Mouse (Mus musculus): ENCODE measurements around the gene Cdc42. TPM values are rescaled to one million over a fixed set of nuclear protein-coding genes. Genes with fewer than 3 reads are reported as not detected.
A peak's percentile ranks its signal among the peaks of the same experiment; 100 is the strongest.

Gene Cdc42
- 375 and 390 TPM in 2 replicates for polyA plus RNA-seq (2012; rRNA removed)

DNA sequence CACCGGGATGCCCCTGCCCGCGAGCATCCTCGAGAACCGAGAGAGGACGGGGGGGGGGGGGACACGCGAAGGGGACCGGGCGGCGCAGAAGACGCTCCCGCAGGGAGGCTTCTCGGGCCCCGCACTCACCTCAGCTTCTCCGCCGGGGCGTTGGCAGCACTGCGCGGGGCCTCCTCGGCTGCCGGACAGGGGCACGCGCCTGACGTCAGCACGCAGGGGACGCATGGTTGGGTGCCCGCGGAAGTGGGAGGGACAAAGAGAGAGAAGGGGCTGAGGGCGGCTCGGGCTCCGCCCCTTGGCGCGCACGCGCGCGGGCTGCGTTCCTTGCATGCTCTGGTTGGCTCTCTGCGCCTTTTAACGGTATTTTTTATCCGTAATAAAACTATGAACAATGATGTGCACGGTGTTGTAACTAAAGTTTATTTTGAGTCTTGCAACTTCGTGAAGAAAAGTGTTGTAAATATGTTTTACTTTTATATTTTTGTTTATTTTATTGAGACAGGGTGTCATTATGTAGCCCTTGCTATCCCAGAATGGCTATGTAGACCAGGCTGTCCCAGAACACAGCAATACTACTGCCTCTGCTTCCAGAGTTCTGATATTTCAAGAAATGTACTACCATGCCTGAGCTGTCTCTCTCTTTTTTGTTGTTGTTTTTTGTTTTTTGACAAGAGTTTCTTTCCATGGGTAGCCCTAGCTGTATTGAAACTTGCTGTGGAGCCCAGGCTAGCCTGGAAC, at the start of gene Cdc42:
Gene Cdc42, minus strand, starts transcription at position 204 of the 738 bp plus-strand sequence.
- DNase-seq: peak; percentile 98 to 99
- WGBS: under 1% methylated on average over 43 of the region's 44 CpGs
- no peaks in the 10 kb centered on the region for H3K27me3 ChIP-seq (ENCODE audit: control insufficient read depth, insufficient read depth, low read length)
- peaks cover 4% of the 10 kb centered on the region; the same call in 1 of the 2 replicates for H3K4me1 ChIP-seq (ENCODE audit: control insufficient read depth, insufficient read depth, low read length)
- H3K27ac ChIP-seq (ENCODE audit: insufficient read depth, low read length): peak within 1 kb of the TSS; percentile 79
- peak within 1 kb of the TSS; percentile 58 for H3K4me3 ChIP-seq (replicated peaks; ENCODE audit: insufficient read depth, low read depth, low read length)
- TF ChIP-seq CTCF (IDR thresholded peaks at IDR 0.05; ENCODE audit: borderline replicate concordance, insufficient read depth, low read depth, low read length) (no peak), POLR2A (IDR thresholded peaks at IDR 0.05; ENCODE audit: borderline replicate concordance, insufficient read depth, low read length) (peak; percentile 86)

DNA sequence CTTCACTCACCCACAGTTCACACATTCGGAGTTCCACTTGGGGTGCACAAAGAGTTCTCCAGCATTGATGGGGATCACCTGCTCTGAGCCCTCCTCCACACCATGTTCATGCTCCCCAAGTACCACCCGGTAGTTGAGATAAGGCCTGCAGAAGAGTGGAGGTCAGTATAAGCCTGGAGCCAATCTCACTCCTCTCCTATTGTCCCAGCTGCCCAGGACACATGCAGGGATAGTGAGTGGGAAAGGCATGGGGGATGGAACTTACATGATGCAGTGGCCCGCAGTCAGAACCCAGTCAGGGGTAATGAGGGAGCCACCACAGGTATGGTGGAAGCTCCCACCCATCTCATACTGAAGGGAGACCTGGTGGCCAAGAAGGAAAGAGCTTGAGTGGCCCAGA, 48.1 kb upstream of the Cdc42 start:
- Histone ChIP-seq H3K4me3 (replicated peaks; ENCODE audit: insufficient read depth, low read depth, low read length) (no peak overlapping the region), H3K27me3 (ENCODE audit: control insufficient read depth, insufficient read depth, low read length) (no peaks in the 10 kb centered on the region), H3K27ac (ENCODE audit: insufficient read depth, low read length) (no peak overlapping the region), H3K4me1 (ENCODE audit: control insufficient read depth, insufficient read depth, low read length) (no peaks in the 10 kb centered on the region)
- no peak for DNase-seq
- WGBS: 93% methylated on average over 3 of the region's 3 CpGs
- TF ChIP-seq CTCF (IDR thresholded peaks at IDR 0.05; ENCODE audit: borderline replicate concordance, insufficient read depth, low read depth, low read length): no peak
- no peak for TF ChIP-seq POLR2A (IDR thresholded peaks at IDR 0.05; ENCODE audit: borderline replicate concordance, insufficient read depth, low read length)

DNA sequence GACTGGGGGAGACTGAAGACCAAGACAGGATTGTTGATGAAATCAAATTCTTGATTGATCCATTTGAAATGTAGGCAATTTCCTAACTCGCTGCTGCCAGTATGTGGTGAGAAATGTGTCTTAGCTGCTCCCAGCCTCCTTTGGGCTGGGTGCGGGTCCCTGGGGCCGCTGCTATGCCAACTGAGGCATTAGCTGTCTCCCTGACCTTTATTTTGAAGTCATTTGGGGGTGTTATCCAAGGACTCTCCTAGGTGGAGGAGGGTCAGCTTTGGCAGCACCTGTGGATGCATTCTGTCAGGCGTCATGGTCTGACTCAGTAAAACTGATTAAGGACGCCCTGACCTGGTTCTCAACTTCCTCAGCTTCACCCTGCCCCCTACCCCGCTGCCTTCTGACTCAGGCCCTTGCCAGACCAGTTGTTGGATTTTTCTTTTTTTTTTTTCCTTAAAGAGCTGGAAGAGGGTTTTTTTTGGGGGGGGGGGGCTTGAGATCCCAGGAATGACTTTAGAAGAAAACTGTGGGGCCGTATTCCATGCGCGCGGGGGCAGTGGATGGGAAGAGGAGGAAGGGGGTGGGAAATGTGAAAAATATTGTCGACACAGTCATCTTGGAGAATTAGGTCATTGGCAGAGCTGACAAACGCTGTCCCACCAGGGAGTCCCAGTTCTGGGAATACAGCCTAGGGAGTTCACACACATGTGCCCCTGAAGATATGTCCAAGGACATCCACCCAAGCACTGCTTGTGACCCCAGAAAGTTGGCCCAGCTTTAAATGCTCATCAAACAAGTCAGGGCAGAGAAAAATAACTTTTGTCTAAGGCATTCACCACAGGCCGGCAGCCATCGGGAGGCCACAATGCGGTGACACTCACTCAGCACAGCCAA, 39.4 kb upstream of the Cdc42 start:
- DNase-seq: peak; percentile 78 to 87
- no peak for TF ChIP-seq CTCF (IDR thresholded peaks at IDR 0.05; ENCODE audit: borderline replicate concordance, insufficient read depth, low read depth, low read length)
- TF ChIP-seq POLR2A (IDR thresholded peaks at IDR 0.05; ENCODE audit: borderline replicate concordance, insufficient read depth, low read length): no peak

DNA sequence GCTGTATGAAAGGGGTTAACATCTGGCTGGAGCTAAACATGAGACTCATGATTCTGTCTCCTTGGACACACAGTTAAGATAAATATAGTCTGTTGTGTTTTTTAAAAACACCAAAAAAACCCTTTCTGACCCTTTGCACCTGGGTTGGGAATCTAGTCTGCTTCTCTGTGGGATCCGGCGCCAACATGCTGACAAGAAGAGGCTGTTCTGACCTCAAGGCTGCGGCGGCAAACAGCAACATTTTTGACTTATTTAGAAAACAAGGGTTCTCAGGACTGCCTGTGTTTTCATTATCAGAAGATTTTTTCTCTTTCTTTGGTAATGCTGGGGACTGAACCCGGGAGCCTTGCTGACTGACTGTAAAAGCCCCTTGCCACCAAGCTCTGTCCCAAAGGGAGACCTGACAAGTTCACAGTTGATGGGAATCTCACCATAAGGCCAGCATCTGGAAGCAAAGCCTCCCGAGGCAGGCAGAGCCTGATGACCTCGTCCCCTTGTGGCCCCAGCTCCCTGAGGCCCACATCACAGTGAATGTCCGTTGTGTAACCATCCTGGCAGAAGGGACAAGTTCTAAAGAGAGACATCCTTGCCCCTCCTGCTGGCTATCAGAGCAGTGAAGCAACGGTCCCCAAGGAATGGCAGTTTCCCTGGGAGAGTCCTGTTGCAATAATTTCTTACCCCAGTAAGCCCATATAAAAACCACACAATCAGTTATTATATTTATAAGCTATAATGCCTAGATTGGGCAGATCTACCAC, 36.0 kb upstream of the Cdc42 start:
- Histone ChIP-seq H3K4me3 (replicated peaks; ENCODE audit: insufficient read depth, low read depth, low read length) (no peak overlapping the region), H3K27me3 (ENCODE audit: control insufficient read depth, insufficient read depth, low read length) (no peaks in the 10 kb centered on the region), H3K27ac (ENCODE audit: insufficient read depth, low read length) (no peak overlapping the region; the same call in 1 of the 2 replicates), H3K4me1 (ENCODE audit: control insufficient read depth, insufficient read depth, low read length) (peaks cover 28% of the 10 kb centered on the region)
- DNase-seq: no peak
- WGBS: 75% methylated on average over 9 of the region's 9 CpGs
- no peak for TF ChIP-seq POLR2A (IDR thresholded peaks at IDR 0.05; ENCODE audit: borderline replicate concordance, insufficient read depth, low read length)
- no peak for TF ChIP-seq CTCF (IDR thresholded peaks at IDR 0.05; ENCODE audit: borderline replicate concordance, insufficient read depth, low read depth, low read length)

More for the DNA sequence above, 39.4 kb upstream of the Cdc42 start:
- Histone ChIP-seq H3K27ac (ENCODE audit: insufficient read depth, low read length) (peak overlapping the region; percentile 76), H3K4me1 (ENCODE audit: control insufficient read depth, insufficient read depth, low read length) (peaks cover 13% of the 10 kb centered on the region), H3K27me3 (ENCODE audit: control insufficient read depth, insufficient read depth, low read length) (no peaks in the 10 kb centered on the region), H3K4me3 (replicated peaks; ENCODE audit: insufficient read depth, low read depth, low read length) (no peak overlapping the region)
- WGBS: 25% methylated on average over 15 of the region's 15 CpGs

DNA sequence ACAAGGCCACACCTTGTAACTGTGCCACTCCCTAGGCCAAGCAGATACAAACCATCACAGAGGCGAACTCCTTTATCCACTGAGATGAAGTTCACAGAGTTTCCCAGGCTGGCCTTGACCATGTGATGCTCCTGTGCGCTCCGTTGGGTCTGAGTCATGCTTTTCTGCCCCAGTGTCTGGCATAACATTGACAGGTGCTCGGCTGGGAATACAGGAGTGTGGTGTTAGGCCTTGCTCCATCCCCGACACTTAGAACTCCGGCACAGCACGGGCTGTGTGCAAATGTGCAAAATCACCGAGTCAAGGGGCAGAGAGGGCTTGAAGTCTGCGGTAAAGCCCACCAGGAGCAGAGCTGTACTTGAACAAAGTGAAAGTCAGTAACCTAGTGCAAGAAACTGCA, 35.4 kb upstream of the Cdc42 start:
- no peak for DNase-seq
- no peak overlapping the region; the same call in 1 of the 2 replicates for H3K27ac ChIP-seq (ENCODE audit: insufficient read depth, low read length)
- H3K27me3 ChIP-seq (ENCODE audit: control insufficient read depth, insufficient read depth, low read length): no peaks in the 10 kb centered on the region
- peaks cover 28% of the 10 kb centered on the region for H3K4me1 ChIP-seq (ENCODE audit: control insufficient read depth, insufficient read depth, low read length)
- no peak overlapping the region for H3K4me3 ChIP-seq (replicated peaks; ENCODE audit: insufficient read depth, low read depth, low read length)
- WGBS: 83% methylated on average over 9 of the region's 9 CpGs
- TF ChIP-seq POLR2A (IDR thresholded peaks at IDR 0.05; ENCODE audit: borderline replicate concordance, insufficient read depth, low read length) (no peak), CTCF (IDR thresholded peaks at IDR 0.05; ENCODE audit: borderline replicate concordance, insufficient read depth, low read depth, low read length) (no peak)

DNA sequence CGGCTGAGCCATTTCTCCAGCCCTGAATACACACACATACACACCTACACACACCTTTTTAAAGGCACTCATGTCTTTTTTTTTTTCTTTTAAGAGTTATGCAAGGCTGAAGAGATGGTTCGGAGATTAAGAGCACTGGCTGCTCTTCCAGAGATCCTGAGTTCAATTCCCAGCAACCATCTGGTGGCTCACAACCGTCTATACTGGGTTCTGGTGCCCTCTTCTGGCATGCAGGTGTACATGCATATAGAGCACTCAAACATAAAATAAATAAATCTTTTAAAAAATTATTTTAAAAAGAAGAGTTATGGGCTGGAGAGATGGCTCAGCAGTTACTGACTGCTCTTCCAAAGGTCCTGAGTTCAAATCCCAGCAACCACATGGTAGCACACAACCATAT, 33.8 kb upstream of the Cdc42 start:
- Histone ChIP-seq H3K27me3 (ENCODE audit: control insufficient read depth, insufficient read depth, low read length) (no peaks in the 10 kb centered on the region), H3K4me3 (replicated peaks; ENCODE audit: insufficient read depth, low read depth, low read length) (no peak overlapping the region), H3K27ac (ENCODE audit: insufficient read depth, low read length) (no peak overlapping the region), H3K4me1 (ENCODE audit: control insufficient read depth, insufficient read depth, low read length) (peaks cover 19% of the 10 kb centered on the region)
- 82% methylated on average over 3 of the region's 3 CpGs for WGBS
- TF ChIP-seq POLR2A (IDR thresholded peaks at IDR 0.05; ENCODE audit: borderline replicate concordance, insufficient read depth, low read length): no peak
- TF ChIP-seq CTCF (IDR thresholded peaks at IDR 0.05; ENCODE audit: borderline replicate concordance, insufficient read depth, low read depth, low read length): no peak
- no peak for DNase-seq

DNA sequence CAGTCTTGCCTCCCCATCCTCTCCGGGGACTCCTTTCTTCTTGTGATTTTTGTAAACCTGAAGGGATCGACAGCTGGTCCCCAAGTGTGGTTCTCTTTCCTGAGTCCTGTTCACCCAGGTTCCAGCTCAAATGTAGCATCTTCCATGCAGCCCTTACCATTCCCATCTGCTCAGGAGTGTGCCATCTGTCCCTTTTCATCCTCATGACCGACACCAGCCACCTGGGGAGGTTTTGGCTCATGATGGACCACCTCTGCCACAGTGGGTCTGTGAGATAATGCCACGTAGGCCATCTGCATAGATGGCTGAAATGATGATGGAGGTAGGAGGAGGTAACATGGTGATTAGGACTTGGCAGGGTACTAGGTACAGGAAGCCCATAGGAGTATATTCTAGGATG, 32.7 kb upstream of the Cdc42 start:
- WGBS: 14% methylated on average over 4 of the region's 4 CpGs
- peak; percentile 52 to 66 for DNase-seq
- H3K27ac ChIP-seq (ENCODE audit: insufficient read depth, low read length): peak overlapping the region; percentile 79

More for the DNA sequence above, 32.7 kb upstream of the Cdc42 start:
- H3K4me1 ChIP-seq (ENCODE audit: control insufficient read depth, insufficient read depth, low read length): peaks cover 19% of the 10 kb centered on the region
- H3K4me3 ChIP-seq (replicated peaks; ENCODE audit: insufficient read depth, low read depth, low read length): no peak overlapping the region
- no peaks in the 10 kb centered on the region for H3K27me3 ChIP-seq (ENCODE audit: control insufficient read depth, insufficient read depth, low read length)
- TF ChIP-seq POLR2A (IDR thresholded peaks at IDR 0.05; ENCODE audit: borderline replicate concordance, insufficient read depth, low read length) (no peak), CTCF (IDR thresholded peaks at IDR 0.05; ENCODE audit: borderline replicate concordance, insufficient read depth, low read depth, low read length) (no peak)
